Mouse (Mus musculus) small intestine, adult 2 months (tissue): ENCODE measurements at regions not wholly inside any gene's neighbourhood (a gene's known extent, or its start where the extent isn't known, plus 50 kb on each side); places are given as distances from the start of the nearest gene placed in this dataset.

Experiments used
- CTCF ChIP-seq: fragments of 200-500 bp; IDR thresholded peaks from 2 replicates; pipeline ENCODE4 v1.5.1; 2012; ENCODE audit warnings: low read depth, mild to moderate bottlenecking, control low read depth, inconsistent platforms, low read length, moderate library complexity, mixed read lengths; ENCODE audit not compliant: insufficient replicate concordance, insufficient read length; ENCODE audit errors: extremely low read depth
- POLR2A ChIP-seq: fragments of 200-500 bp; IDR thresholded peaks from 2 replicates; pipeline ENCODE4 v1.6.1; 2012; ENCODE audit warnings: low read depth, mild to moderate bottlenecking, control low read depth, inconsistent platforms, low read length, moderate library complexity

DNA sequence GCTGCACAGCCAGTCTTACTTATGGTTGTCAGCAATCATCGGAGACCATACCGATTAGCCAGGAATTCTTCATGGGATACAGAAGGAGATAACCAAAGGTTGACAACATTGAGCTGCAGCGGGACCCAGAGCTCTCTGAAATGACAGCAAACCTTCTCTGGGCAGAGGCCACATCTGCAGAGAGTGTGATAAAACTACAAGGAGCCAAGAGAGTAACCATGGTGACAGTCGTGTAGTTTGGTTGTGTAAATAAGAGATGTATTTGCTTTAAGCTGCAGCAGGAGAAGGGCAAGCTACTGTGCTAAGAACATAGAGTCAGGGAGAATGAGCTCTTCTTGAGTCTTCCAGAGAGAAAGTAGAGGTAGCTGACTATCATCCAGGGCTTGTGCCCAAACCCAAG lies 55.0 kb upstream of the Glrp1 start:
- TF ChIP-seq CTCF (no peak), POLR2A (no peak)
